Mouse (Mus musculus): Measurements from ENCODE around the gene Lhx4.

The Lhx4 gene

GRCm38 (mm10) chr1:155742411-155743363 lies 8.8 kb downstream of the Lhx4 start:
- DNase-seq, result peak in 1 of 2 experiments; percentile 25

GRCm38 (mm10) chr1:155741988-155742387 lies 9.5 kb downstream of the Lhx4 start:
- peak in 1 of 2 experiments; percentile 26 for DNase-seq

- peak in 1 of 2 experiments; percentile 13 for DNase-seq
Observed at GRCm38 (mm10) chr1:155741378-155741945, 10.0 kb downstream of the Lhx4 start.

- peak in 1 of 2 experiments; percentile 9 for DNase-seq
Observed at GRCm38 (mm10) chr1:155740622-155741377, 10.7 kb downstream of the Lhx4 start.

GRCm38 (mm10) chr1:155737809-155738383 lies 13.6 kb downstream of the Lhx4 start:
- DNase-seq, result no peak

- no peak for DNase-seq
Observed at GRCm38 (mm10) chr1:155737017-155737808, 14.3 kb downstream of the Lhx4 start.

GRCm38 (mm10) chr1:155736096-155736825 lies 15.2 kb downstream of the Lhx4 start:
- no peak for DNase-seq

GRCm38 (mm10) chr1:155731156-155731555 lies 20.3 kb downstream of the Lhx4 start:
- no peak for DNase-seq

- DNase-seq, result no peak
Observed at GRCm38 (mm10) chr1:155729113-155729795, 22.2 kb downstream of the Lhx4 start.

- no peak for DNase-seq
Observed at GRCm38 (mm10) chr1:155727830-155728229, 23.7 kb downstream of the Lhx4 start.

GRCm38 (mm10) chr1:155725876-155726275 lies 25.6 kb downstream of the Lhx4 start:
- DNase-seq, result no peak

GRCm38 (mm10) chr1:155724301-155724700 lies 27.2 kb downstream of the Lhx4 start:
- DNase-seq, result no peak

- DNase-seq, result no peak
Observed at GRCm38 (mm10) chr1:155722185-155722584, 29.3 kb downstream of the Lhx4 start.

GRCm38 (mm10) chr1:155721443-155721842 lies 30.0 kb downstream of the Lhx4 start:
- DNase-seq, result peak; percentile 71 to 87

- no peak for DNase-seq
Observed at GRCm38 (mm10) chr1:155720006-155720405, 31.5 kb downstream of the Lhx4 start.

GRCm38 (mm10) chr1:155718851-155719250 lies 32.6 kb downstream of the Lhx4 start:
- DNase-seq, result no peak

- DNase-seq, result no peak
Observed at GRCm38 (mm10) chr1:155717301-155717700, 34.2 kb downstream of the Lhx4 start.

- DNase-seq, result no peak
Observed at GRCm38 (mm10) chr1:155715366-155715765, 36.1 kb downstream of the Lhx4 start.

- DNase-seq, result peak in 1 of 2 experiments; percentile 30
Observed at GRCm38 (mm10) chr1:155713306-155713705, 38.2 kb downstream of the Lhx4 start.

GRCm38 (mm10) chr1:155704182-155704581 lies 47.3 kb downstream of the Lhx4 start:
- no peak for DNase-seq
